Mouse (Mus musculus) G1E (cell line): ENCODE data around the gene Gm45799. TPM values are rescaled to one million over a fixed set of nuclear protein-coding genes. Genes with fewer than 3 reads are reported as not detected.

Source experiments
- ATAC-seq: 2 replicates; pipeline ENCODE4 v1.8.0; 2016; ENCODE audit warnings: mild to moderate bottlenecking; ENCODE audit not compliant: insufficient number of reproducible peaks, poor library complexity, low FRiP score, severe bottlenecking; ENCODE audit errors: extremely low read depth
- DNase-seq: peaks from one replicate; pipeline ENCODE4 v3.0.0; 2012; ENCODE audit warnings: low spot score
- H3K27me3 ChIP-seq: 2 replicates; pipeline ENCODE4 v1.6.1; 2012; ENCODE audit warnings: mild to moderate bottlenecking, low read length, inconsistent platforms; ENCODE audit not compliant: insufficient read depth
- H3K36me3 ChIP-seq: replicated peaks from 2 replicates; pipeline ENCODE3; 2012; ENCODE audit warnings: mild to moderate bottlenecking, inconsistent platforms
- H3K4me1 ChIP-seq: 2 replicates; pipeline ENCODE4 v1.6.1; 2012; ENCODE audit warnings: low read depth, low read length, inconsistent platforms, mixed read lengths; ENCODE audit not compliant: insufficient read depth
- H3K4me3 ChIP-seq: 2 replicates; pipeline ENCODE4 v1.5.1; 2012; ENCODE audit warnings: low read depth, mild to moderate bottlenecking, inconsistent platforms, low read length, moderate library complexity, mixed read lengths
- H3K9me3 ChIP-seq: replicated peaks from 2 replicates; pipeline ENCODE4 v1.6.1; 2012; ENCODE audit warnings: inconsistent platforms
- CTCF ChIP-seq: IDR thresholded peaks from 2 replicates; pipeline ENCODE4 v1.5.1; 2012; ENCODE audit warnings: low read depth, low read length, inconsistent platforms, mixed read lengths
- GATA1 ChIP-seq: IDR thresholded peaks from 2 replicates; pipeline ENCODE4 v1.6.1; 2012; ENCODE audit warnings: borderline replicate concordance, low read length, inconsistent platforms, mixed read lengths
- GATA2 ChIP-seq: IDR thresholded peaks from 2 replicates; pipeline ENCODE4 v1.6.1; 2012; ENCODE audit warnings: low read depth, low read length, inconsistent platforms, borderline replicate concordance
- POLR2AphosphoS5 ChIP-seq: IDR thresholded peaks from 2 replicates; pipeline ENCODE4 v1.6.1; 2012; ENCODE audit warnings: low read depth, low read length, inconsistent platforms; ENCODE audit not compliant: insufficient replicate concordance
- TAL1 ChIP-seq: conservative IDR thresholded peaks from 2 replicates; pipeline ENCODE4 v1.6.1; 2012; ENCODE audit warnings: low read depth, low read length, inconsistent platforms, mixed read lengths
- polyA plus RNA-seq: library from polyadenylated mRNA; stranded (reverse); fragments of >175 nt; gene quantifications from 2 replicates; pipeline ENCODE4 v1.2.3, GENCODE M21; 2012
- total RNA-seq, 2 experiments: library from RNA; stranded (forward) in 1 of 2; stranded (reverse) in 1 of 2; fragments of 200-1000 nt in 1 of 2; fragments of >200 nt in 1 of 2; fragmentation: Nextera tagmentation in 1 of 2; gene quantifications; 2 replicates each; pipeline ENCODE4 v1.2.3; 2014 to 2017

The Gm45799 gene
- total and polyA plus RNA-seq, 3 experiments = 3.2 to 137 (median 17.0) TPM

DNA sequence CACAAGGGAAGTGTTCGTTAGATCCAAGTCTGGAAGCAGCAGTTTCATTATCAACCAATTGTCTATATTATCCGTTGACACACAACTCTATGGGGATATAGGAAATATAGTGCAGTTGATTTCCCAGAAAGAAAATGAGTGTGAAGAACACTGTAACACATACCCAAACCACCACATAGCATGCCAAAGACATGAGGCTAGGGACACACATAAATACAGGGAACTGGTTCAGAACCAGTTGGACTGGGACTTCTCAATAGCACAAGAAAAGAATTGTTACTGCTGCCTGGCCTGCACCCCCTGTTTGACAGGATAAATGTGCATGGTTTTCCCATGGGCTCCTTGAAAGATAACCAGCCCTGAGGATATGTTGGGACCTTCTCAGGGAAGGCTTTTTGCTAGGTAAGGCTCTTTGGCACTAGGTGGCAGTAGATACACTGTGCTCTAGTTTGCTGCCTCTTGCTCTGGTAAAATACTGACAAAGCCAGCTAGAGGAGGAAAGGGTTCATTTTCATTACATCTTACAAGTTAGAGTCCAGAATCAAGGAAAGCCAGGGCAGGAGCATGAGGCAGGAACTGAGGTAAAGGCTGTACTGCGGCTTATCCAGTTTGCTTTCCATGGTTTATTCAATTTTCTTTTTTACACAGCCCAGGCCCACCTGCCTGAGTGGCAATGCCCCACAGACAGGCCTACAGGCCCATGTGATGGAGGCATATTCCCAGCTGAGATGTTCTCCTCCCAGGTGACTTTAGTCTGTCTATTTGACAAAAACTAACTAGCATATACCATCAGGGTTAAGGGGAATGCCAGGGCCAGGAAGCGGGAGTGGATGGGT, 86.0 kb downstream of the Gm45799 start:
- DNase-seq (peak; percentile 45), ATAC-seq (peak; percentile 81)
- Histone ChIP-seq H3K4me3 (no peak overlapping the region), H3K27me3 (no peaks in the 10 kb centered on the region), H3K36me3 (peaks cover 50% of the 10 kb centered on the region), H3K9me3 (no peaks in the 10 kb centered on the region), H3K4me1 (peaks cover 3% of the 10 kb centered on the region; the same call in 1 of the 2 replicates)
- TF ChIP-seq GATA1 = no peak
- TF ChIP-seq CTCF = peak; percentile 38; the same call in 1 of the 2 replicates
- TF ChIP-seq GATA2 = no peak
- TF ChIP-seq TAL1 = no peak

GRCm38 (mm10) chr7:105726980-105727325, 86.6 kb downstream of the Gm45799 start:
- TF ChIP-seq TAL1 (no peak), CTCF (no peak), GATA2 (no peak), GATA1 (no peak), POLR2AphosphoS5 (no peak)
- H3K27me3 ChIP-seq = no peaks in the 10 kb centered on the region
- peaks cover 3% of the 10 kb centered on the region; the same call in 1 of the 2 replicates for H3K4me1 ChIP-seq
- no peaks in the 10 kb centered on the region for H3K9me3 ChIP-seq
- ATAC-seq = no peak
- H3K36me3 ChIP-seq = peaks cover 55% of the 10 kb centered on the region
- DNase-seq = no peak
- no peak overlapping the region for H3K4me3 ChIP-seq

DNA sequence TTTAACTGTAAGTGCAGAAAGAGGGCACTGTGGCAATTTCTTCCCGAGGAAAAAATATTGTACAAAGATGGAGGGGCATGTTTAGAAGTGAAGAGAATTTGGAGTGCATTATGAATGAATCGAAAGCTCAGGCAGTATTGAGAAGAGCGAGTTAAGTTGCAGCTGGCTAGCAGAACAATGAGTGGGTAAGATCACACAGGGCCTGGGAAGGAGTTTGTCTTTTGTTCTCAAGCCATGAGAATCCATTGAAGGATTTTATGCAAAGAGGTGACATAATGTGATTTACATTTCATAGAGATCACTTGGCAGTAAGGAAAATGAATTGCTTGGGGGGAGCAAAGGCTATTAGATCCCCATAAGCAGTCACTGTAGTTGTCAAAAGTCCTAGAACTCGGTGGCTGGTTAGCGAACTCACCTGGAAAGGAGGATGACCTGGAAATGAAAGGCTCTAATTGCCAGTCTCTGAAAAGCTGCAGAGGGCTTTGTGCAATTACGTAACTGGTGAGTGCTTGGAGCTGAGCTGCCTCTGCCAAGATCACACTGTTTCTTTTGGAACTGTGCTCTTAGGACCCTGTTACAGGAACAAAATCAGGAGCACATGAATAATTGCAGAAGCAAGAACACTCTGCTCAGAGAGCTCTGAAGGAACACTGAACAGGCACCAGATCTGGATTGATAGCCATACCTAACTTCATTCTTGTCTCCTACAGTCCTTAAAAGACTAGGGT, 88.5 kb downstream of the Gm45799 start:
- H3K36me3 ChIP-seq = peaks cover 75% of the 10 kb centered on the region

GRCm38 (mm10) chr7:105733836-105734235, 93.5 kb downstream of the Gm45799 start:
- Histone ChIP-seq H3K4me3 (no peak overlapping the region; the same call in 1 of the 2 replicates), H3K4me1 (peaks cover 47% of the 10 kb centered on the region), H3K27me3 (no peaks in the 10 kb centered on the region), H3K9me3 (no peaks in the 10 kb centered on the region), H3K36me3 (peaks cover 67% of the 10 kb centered on the region)
- TF ChIP-seq TAL1 (no peak), CTCF (no peak), GATA2 (no peak), GATA1 (no peak), POLR2AphosphoS5 (no peak)
- DNase-seq (no peak), ATAC-seq (no peak)

More for the DNA sequence above, 88.5 kb downstream of the Gm45799 start:
- H3K4me1 ChIP-seq = peaks cover 14% of the 10 kb centered on the region
- H3K9me3 ChIP-seq = no peaks in the 10 kb centered on the region
- no peak for DNase-seq
- H3K27me3 ChIP-seq = no peaks in the 10 kb centered on the region
- H3K4me3 ChIP-seq = no peak overlapping the region
- no peak for ATAC-seq
- no peak for TF ChIP-seq GATA1
- TF ChIP-seq POLR2AphosphoS5 = no peak
- TF ChIP-seq GATA2 = no peak
- TF ChIP-seq TAL1 = no peak
- no peak for TF ChIP-seq CTCF

Other genes with a start within 250 kb of the Gm45799 start
- 41.9 and 42.1 TPM in 2 replicates for gene Fam160a2, start 240.5 kb upstream of the Gm45799 start, total RNA-seq (2014; fragmentation: Nextera tagmentation)
- gene Fam160a2, start 240.5 kb upstream of the Gm45799 start, total RNA-seq (2017) = 11.4 and 16.3 TPM in 2 replicates
- gene Fam160a2, start 240.5 kb upstream of the Gm45799 start, polyA plus RNA-seq = 53.1 and 55.8 TPM in 2 replicates
- not detected in 2 replicates for gene Cnga4, start 236.0 kb upstream of the Gm45799 start, total RNA-seq (2014; fragmentation: Nextera tagmentation)
- not detected in 2 replicates for gene Cnga4, start 236.0 kb upstream of the Gm45799 start, total RNA-seq (2017)
- not detected in 2 replicates for gene Cnga4, start 236.0 kb upstream of the Gm45799 start, polyA plus RNA-seq
- not detected in 2 replicates for gene Cckbr, start 214.8 kb upstream of the Gm45799 start, total RNA-seq (2014; fragmentation: Nextera tagmentation)
- gene Cckbr, start 214.8 kb upstream of the Gm45799 start, total RNA-seq (2017) = 0.05 TPM in 1 of 2 replicates, not detected in the other
- gene Cckbr, start 214.8 kb upstream of the Gm45799 start, polyA plus RNA-seq = not detected in 2 replicates
- gene Cavin3, start 158.3 kb upstream of the Gm45799 start, total RNA-seq (2014; fragmentation: Nextera tagmentation) = not detected in 2 replicates
- 0.06 TPM in 1 of 2 replicates, not detected in the other for gene Cavin3, start 158.3 kb upstream of the Gm45799 start, total RNA-seq (2017)
- gene Cavin3, start 158.3 kb upstream of the Gm45799 start, polyA plus RNA-seq = not detected in 2 replicates
- 19.2 and 23.7 TPM in 2 replicates for gene Smpd1, start 86.2 kb upstream of the Gm45799 start, total RNA-seq (2014; fragmentation: Nextera tagmentation)
- gene Smpd1, start 86.2 kb upstream of the Gm45799 start, total RNA-seq (2017) = 14.5 and 22.4 TPM in 2 replicates
- 12.0 and 12.8 TPM in 2 replicates for gene Smpd1, start 86.2 kb upstream of the Gm45799 start, polyA plus RNA-seq
- not detected in 2 replicates for gene Apbb1, start 58.9 kb upstream of the Gm45799 start, total RNA-seq (2014; fragmentation: Nextera tagmentation)
- gene Apbb1, start 58.9 kb upstream of the Gm45799 start, total RNA-seq (2017) = 0.27 and 0.64 TPM in 2 replicates
- 0.02 and 0.03 TPM in 2 replicates for gene Apbb1, start 58.9 kb upstream of the Gm45799 start, polyA plus RNA-seq
- not detected in 2 replicates for gene Hpx, start 40.4 kb upstream of the Gm45799 start, total RNA-seq (2014; fragmentation: Nextera tagmentation)
- gene Hpx, start 40.4 kb upstream of the Gm45799 start, total RNA-seq (2017) = not detected in 2 replicates
- not detected in 2 replicates for gene Hpx, start 40.4 kb upstream of the Gm45799 start, polyA plus RNA-seq
- 12.0 and 16.7 TPM in 2 replicates for gene Trim3, start 7.0 kb upstream of the Gm45799 start, total RNA-seq (2014; fragmentation: Nextera tagmentation)
- gene Trim3, start 7.0 kb upstream of the Gm45799 start, total RNA-seq (2017) = 9.3 and 11.5 TPM in 2 replicates
- 4.6 and 5.3 TPM in 2 replicates for gene Trim3, start 7.0 kb upstream of the Gm45799 start, polyA plus RNA-seq
- 24.0 and 53.0 TPM in 2 replicates for gene Timm10b, start 496 bp upstream of the Gm45799 start, total RNA-seq (2014; fragmentation: Nextera tagmentation)
- gene Timm10b, start 496 bp upstream of the Gm45799 start, total RNA-seq (2017) = 131 and 174 TPM in 2 replicates
- gene Timm10b, start 496 bp upstream of the Gm45799 start, polyA plus RNA-seq = 261 and 308 TPM in 2 replicates
- gene Arfip2, start 136 bp upstream of the Gm45799 start, total RNA-seq (2014; fragmentation: Nextera tagmentation) = 22.8 and 34.7 TPM in 2 replicates
- gene Arfip2, start 136 bp upstream of the Gm45799 start, total RNA-seq (2017) = 35.3 and 35.8 TPM in 2 replicates
- gene Arfip2, start 136 bp upstream of the Gm45799 start, polyA plus RNA-seq = 57.5 and 64.7 TPM in 2 replicates
- 2.2 and 2.9 TPM in 2 replicates for gene Dnhd1, start 10.3 kb downstream of the Gm45799 start, total RNA-seq (2014; fragmentation: Nextera tagmentation)
- 1.9 and 2.1 TPM in 2 replicates for gene Dnhd1, start 10.3 kb downstream of the Gm45799 start, total RNA-seq (2017)
- 0.02 TPM in 1 of 2 replicates, not detected in the other for gene Dnhd1, start 10.3 kb downstream of the Gm45799 start, polyA plus RNA-seq
- gene Ilk, start 96.0 kb downstream of the Gm45799 start, total RNA-seq (2014; fragmentation: Nextera tagmentation) = 200 and 228 TPM in 2 replicates
- 89.3 and 99.4 TPM in 2 replicates for gene Ilk, start 96.0 kb downstream of the Gm45799 start, total RNA-seq (2017)
- gene Ilk, start 96.0 kb downstream of the Gm45799 start, polyA plus RNA-seq = 19.8 and 21.1 TPM in 2 replicates
- 51.5 and 69.0 TPM in 2 replicates for gene Rrp8, start 96.8 kb downstream of the Gm45799 start, total RNA-seq (2014; fragmentation: Nextera tagmentation)
- gene Rrp8, start 96.8 kb downstream of the Gm45799 start, total RNA-seq (2017) = 27.4 and 29.4 TPM in 2 replicates
- 30.4 and 35.1 TPM in 2 replicates for gene Rrp8, start 96.8 kb downstream of the Gm45799 start, polyA plus RNA-seq
- 353 and 389 TPM in 2 replicates for gene Taf10, start 103.8 kb downstream of the Gm45799 start, total RNA-seq (2014; fragmentation: Nextera tagmentation)
- gene Taf10, start 103.8 kb downstream of the Gm45799 start, total RNA-seq (2017) = 202 and 540 TPM in 2 replicates
- 263 and 330 TPM in 2 replicates for gene Taf10, start 103.8 kb downstream of the Gm45799 start, polyA plus RNA-seq
- gene Tpp1, start 111.7 kb downstream of the Gm45799 start, total RNA-seq (2014; fragmentation: Nextera tagmentation) = 157 and 173 TPM in 2 replicates
- gene Tpp1, start 111.7 kb downstream of the Gm45799 start, total RNA-seq (2017) = 67.3 and 72.9 TPM in 2 replicates
- gene Tpp1, start 111.7 kb downstream of the Gm45799 start, polyA plus RNA-seq = 48.8 and 49.0 TPM in 2 replicates
- gene Dchs1, start 147.1 kb downstream of the Gm45799 start, total RNA-seq (2014; fragmentation: Nextera tagmentation) = not detected in 2 replicates
- 0.05 and 0.06 TPM in 2 replicates for gene Dchs1, start 147.1 kb downstream of the Gm45799 start, total RNA-seq (2017)
- under 0.01 TPM in 1 of 2 replicates, not detected in the other for gene Dchs1, start 147.1 kb downstream of the Gm45799 start, polyA plus RNA-seq
- 159 and 162 TPM in 2 replicates for gene Mrpl17, start 170.5 kb downstream of the Gm45799 start, total RNA-seq (2014; fragmentation: Nextera tagmentation)
- gene Mrpl17, start 170.5 kb downstream of the Gm45799 start, total RNA-seq (2017) = 50.3 and 58.4 TPM in 2 replicates
- gene Mrpl17, start 170.5 kb downstream of the Gm45799 start, polyA plus RNA-seq = 111 and 125 TPM in 2 replicates